Mouse (Mus musculus): Measurements from ENCODE around the gene Acot11. TPM values are rescaled to one million over a fixed set of nuclear protein-coding genes. Genes with fewer than 3 reads are reported as not detected.
"Not testable (repeated sequence)": the region's sequence is repeated elsewhere in the genome, so short reads cannot be mapped to it uniquely, and the experiment has no call there.

Acot11 gene
- polyA plus RNA-seq, 1 experiment from 2014 or later = 1.4 TPM

DNA sequence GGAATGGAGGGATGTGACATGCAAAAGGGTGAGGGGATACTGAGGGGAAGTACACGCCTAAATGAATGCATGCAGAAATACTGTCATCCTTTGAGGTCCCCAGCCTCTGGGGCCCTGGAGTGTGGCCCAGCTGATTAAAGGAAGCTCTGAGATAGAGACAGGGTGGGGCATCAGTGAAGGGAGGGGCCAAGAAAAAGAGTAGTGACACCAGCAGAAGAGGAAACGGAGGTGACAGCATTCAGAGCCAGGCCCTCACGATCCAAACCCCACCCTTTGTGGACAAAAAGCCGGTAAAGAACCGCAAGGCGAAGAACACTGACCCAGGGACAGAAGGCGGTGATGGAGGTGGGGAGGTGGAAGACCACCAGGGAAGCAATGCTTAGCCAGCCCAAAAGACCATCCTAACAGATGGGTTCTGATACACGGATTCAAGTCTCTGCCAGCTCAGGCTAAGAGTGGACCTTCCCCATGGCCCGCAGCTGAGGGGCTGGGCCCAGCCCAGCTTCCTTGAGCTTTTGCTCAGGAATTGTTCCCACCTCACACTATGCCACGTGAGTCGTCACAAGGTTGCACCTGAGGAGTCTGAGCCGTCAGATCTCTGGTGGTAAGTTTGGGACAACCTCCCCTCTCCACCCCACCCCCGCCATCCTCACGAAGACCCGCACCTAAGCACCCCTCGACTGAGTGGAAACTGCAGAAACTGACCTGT lies 443 bp downstream of the Acot11 start:
- Histone ChIP-seq H3K4me2 (peak overlapping the region; percentile 53), H3K27me3 (no peaks in the 10 kb centered on the region; the same call in 1 of the 2 replicates), H3K36me3 (no peaks in the 10 kb centered on the region), H3K4me1 (peaks cover 18% of the 10 kb centered on the region), H3K9ac (peak overlapping the region; percentile 26; the same call in 1 of the 2 replicates), H3K27ac (no peak overlapping the region), H3K4me3 (peak overlapping the region; percentile 21), H3K9me3 (no peaks in the 10 kb centered on the region)
- whole genome bisulfite sequencing = 35% methylated on average over 16 of the region's 16 CpGs
- ATAC-seq (ENCODE audit: borderline replicate concordance, extremely low read depth, low FRiP score, low TSS enrichment) = peak; percentile 12; the same call in 1 of the 2 replicates

DNA sequence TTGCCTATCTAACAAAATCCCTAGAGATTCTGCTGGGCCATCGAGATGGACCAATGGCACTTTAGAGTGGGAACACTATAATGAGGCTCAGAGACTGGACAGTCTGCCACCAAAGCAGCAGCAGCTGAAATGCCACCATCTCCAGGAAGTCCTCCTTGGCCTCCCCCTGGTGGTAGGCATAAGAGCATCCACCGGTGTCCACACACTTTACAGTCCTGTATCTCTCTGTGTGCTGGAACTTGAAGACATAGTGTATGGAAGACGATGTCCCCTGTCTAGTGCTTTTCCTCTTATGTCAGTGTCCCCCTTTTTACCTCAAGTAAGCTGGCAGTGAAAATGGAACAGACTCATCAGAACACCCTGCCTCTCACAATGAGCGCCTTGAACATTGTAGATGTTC lies 1.0 kb downstream of the Acot11 start:
- Histone ChIP-seq H3K36me3 (no peaks in the 10 kb centered on the region), H3K4me1 (peaks cover 24% of the 10 kb centered on the region), H3K27ac (no peak overlapping the region), H3K9ac (no peak overlapping the region), H3K4me3 (no peak overlapping the region), H3K27me3 (no peaks in the 10 kb centered on the region; the same call in 1 of the 2 replicates), H3K4me2 (no peak overlapping the region; the same call in 1 of the 2 replicates), H3K9me3 (no peaks in the 10 kb centered on the region)
- 82% methylated on average over 4 of the region's 4 CpGs for WGBS
- no peak for ATAC-seq (ENCODE audit: borderline replicate concordance, extremely low read depth, low FRiP score, low TSS enrichment)

DNA sequence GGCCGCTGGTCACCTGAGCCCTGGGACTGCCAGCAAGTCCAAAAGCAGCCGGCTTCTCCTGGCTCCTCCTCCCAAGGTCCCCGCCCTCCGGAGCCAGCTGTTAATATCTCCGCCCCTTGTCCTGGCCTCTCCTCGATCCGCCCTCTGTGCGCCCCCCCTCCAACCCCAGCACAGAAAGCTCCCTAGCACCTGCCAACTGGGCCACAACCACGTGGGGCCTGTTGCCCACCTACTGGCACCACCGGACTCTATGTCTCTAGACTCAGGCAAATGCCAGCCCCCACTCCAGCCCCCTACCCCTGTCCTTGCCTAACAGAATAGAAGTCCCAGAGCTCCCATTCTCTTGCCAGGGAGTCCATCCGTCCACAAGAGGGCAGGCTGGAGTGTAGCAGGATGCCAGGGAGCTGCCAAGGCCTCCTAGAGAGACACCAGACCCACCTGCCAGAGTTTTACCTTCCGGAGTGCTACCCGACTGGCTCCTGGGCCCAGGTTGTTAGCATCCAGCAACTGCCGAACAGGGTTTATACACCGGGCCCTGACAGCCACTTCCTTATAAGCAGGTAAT lies 4.9 kb downstream of the Acot11 start:
- Histone ChIP-seq H3K4me3 (peak overlapping the region; percentile 16), H3K9ac (no peak overlapping the region), H3K27me3 (no peaks in the 10 kb centered on the region; the same call in 1 of the 2 replicates), H3K27ac (no peak overlapping the region), H3K4me1 (peaks cover 24% of the 10 kb centered on the region), H3K9me3 (no peaks in the 10 kb centered on the region), H3K36me3 (no peaks in the 10 kb centered on the region), H3K4me2 (peak overlapping the region; percentile 53)
- 3% methylated on average over 15 of the region's 15 CpGs for WGBS
- peak; percentile 79; the same call in 1 of the 2 replicates for ATAC-seq (ENCODE audit: borderline replicate concordance, extremely low read depth, low FRiP score, low TSS enrichment)

DNA sequence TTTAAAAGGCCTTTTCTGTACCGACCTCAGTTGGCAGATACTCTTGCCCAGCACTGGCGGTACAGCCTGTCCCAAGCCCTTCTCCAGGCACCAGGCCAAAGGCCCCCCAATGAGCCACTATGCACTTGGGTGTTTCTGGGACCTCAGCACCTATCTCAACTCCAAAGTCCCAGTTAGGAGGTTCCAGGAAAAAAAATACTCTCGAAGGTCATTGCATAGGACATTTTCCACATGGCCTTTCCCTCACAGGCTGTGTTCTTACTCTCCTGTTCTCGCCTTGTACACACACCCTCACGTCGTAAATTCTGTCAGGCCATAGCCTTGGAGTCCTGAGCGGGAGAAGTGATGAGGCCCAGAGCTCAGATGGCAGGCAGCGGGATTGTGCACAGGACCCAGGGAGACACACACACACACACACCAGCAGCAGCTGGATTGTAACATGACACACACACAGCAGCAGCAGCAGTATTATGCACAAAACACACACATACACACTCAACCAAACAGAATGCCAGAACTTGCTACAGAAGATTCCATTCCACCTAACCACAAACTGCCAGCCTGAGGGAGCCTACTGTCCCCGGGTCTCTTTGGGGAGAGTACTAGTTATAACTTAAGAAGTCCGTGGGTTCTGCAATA lies 5.8 kb downstream of the Acot11 start:
- WGBS = 39% methylated on average over 10 of the region's 10 CpGs
- Histone ChIP-seq H3K4me3 (no peak overlapping the region), H3K9ac (no peak overlapping the region)

DNA sequence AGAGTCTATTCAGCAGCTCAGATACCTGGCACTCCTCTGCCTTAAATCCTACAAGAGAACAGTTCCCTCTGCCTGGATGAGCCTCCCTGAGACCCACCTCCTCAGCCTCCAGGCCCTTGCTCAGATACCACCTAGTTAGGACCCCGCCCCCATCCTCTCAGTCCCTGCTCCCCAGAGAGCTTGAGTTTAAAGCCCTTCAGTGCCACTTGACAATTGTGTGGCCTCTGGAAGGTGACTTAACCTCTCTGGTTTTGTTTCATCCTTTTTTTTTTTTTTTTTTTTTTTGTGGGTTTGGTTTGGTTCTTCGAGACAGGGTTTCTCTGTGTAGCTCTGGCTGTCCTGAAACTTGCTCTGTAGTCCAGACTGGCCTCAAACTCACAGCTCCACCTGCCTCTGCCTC lies 9.5 kb downstream of the Acot11 start:
- no peaks in the 10 kb centered on the region for H3K36me3 ChIP-seq
- H3K27ac ChIP-seq = no peak overlapping the region
- no peak overlapping the region for H3K4me2 ChIP-seq
- H3K9ac ChIP-seq = no peak overlapping the region
- 59% methylated on average over 2 of the region's 2 CpGs for WGBS
- H3K4me1 ChIP-seq = peaks cover 16% of the 10 kb centered on the region
- no peaks in the 10 kb centered on the region for H3K9me3 ChIP-seq
- H3K4me3 ChIP-seq = no peak overlapping the region
- H3K27me3 ChIP-seq = no peaks in the 10 kb centered on the region
- ATAC-seq (ENCODE audit: borderline replicate concordance, extremely low read depth, low FRiP score, low TSS enrichment) = no peak

More for the DNA sequence above, 5.8 kb downstream of the Acot11 start:
- ATAC-seq (ENCODE audit: borderline replicate concordance, extremely low read depth, low FRiP score, low TSS enrichment) = no peak
- Histone ChIP-seq H3K27ac (no peak overlapping the region), H3K9me3 (no peaks in the 10 kb centered on the region), H3K4me2 (peak overlapping the region; percentile 53), H3K4me1 (peaks cover 16% of the 10 kb centered on the region), H3K36me3 (no peaks in the 10 kb centered on the region), H3K27me3 (no peaks in the 10 kb centered on the region; the same call in 1 of the 2 replicates)

DNA sequence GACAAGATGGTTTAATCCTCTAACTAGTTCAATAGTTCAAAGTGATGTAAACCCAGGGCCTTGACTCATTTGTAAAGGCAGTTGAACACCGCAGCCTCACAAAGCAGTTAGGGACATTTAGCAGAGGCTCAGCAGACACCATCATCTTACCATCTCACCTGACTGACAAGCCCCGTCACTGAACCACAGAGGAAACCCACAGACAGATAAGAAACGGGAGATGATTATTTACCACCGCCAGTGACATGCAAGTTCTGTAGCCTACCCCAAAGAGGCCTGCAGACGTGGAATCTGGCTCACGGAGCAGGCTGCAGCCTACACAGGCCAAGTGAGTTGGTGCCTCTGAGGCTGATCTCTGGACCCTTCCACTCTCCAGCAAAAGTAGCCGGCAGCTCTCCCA lies 10.6 kb downstream of the Acot11 start:
- Histone ChIP-seq H3K4me2 (no peak overlapping the region), H3K9me3 (no peaks in the 10 kb centered on the region), H3K27ac (no peak overlapping the region), H3K36me3 (no peaks in the 10 kb centered on the region), H3K9ac (no peak overlapping the region), H3K27me3 (no peaks in the 10 kb centered on the region), H3K4me1 (peaks cover 9% of the 10 kb centered on the region), H3K4me3 (no peak overlapping the region)
- 77% methylated on average over 7 of the region's 7 CpGs for WGBS
- no peak for ATAC-seq (ENCODE audit: borderline replicate concordance, extremely low read depth, low FRiP score, low TSS enrichment)

DNA sequence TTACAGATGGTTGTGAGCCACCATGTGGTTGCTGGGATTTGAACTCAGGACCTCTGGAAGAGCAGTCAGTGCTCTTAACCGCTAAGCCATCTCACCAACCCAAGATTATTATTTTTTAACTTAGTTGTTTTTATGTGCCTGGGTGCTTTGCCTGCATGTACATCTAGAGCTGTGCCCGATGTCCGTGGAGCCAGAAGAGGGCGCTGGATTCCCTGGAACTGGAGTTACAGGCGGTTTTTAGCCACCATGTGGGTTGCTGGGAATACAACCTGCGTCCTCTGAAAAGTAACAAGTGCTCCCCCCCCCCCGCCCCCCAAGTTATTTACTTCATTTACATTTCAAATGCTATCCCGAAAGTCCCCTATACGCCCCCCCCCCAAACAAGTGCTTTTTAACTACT lies 11.0 kb downstream of the Acot11 start:
- 93% methylated on average over 9 of the region's 9 CpGs for WGBS
- not testable (repeated sequence) for H3K9me3 ChIP-seq, H3K36me3 ChIP-seq

DNA sequence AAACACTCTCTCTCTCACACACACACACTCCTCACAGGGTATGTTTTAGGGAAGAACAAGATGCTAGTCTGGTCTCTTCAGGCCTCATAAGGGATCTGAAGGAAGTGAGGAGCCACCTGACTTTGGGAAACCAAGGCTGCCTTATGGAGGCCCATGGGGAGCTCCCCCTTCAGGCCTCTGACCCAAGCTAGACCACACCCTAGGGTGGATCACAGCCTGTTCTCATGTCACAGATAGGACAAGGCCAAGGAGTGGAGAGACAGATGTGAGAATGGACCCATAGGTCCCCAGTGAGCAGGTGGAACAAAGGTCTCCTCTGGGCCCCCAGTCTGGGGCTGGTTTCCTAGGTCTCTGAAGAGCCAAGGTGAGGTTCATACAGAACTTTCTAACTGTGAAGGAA lies 12.5 kb downstream of the Acot11 start:
- Histone ChIP-seq H3K27ac (no peak overlapping the region), H3K36me3 (no peaks in the 10 kb centered on the region), H3K4me3 (no peak overlapping the region)

More for the DNA sequence above, 11.0 kb downstream of the Acot11 start:
- H3K27me3 ChIP-seq; H3K9ac ChIP-seq; H3K4me1 ChIP-seq; H3K4me2 ChIP-seq; H3K4me3 ChIP-seq; ATAC-seq (ENCODE audit: borderline replicate concordance, extremely low read depth, low FRiP score, low TSS enrichment); H3K27ac ChIP-seq: not testable (repeated sequence)

DNA sequence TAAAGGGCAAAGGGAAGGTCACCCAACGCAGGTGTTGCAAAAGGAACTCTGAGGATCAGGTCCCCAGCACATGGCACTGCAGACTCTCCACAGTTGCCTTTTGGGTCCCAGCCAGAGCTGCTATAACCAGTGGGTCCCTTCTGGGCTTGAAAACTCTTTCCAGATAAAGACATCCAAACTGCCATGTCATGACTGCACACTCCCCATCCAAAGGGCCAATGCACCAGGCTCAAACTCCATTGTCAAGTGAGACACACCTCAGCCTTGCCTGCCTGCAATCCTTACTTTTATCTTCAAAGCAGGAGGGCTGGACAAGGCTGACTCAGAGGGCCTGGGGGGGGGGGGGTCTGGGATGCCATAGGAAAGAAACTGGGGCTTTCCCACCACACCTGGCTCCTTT lies 13.9 kb downstream of the Acot11 start:
- no peaks in the 10 kb centered on the region for H3K36me3 ChIP-seq
- no peak overlapping the region for H3K4me3 ChIP-seq
- no peak overlapping the region for H3K27ac ChIP-seq
- H3K27me3 ChIP-seq = no peaks in the 10 kb centered on the region
- ATAC-seq (ENCODE audit: borderline replicate concordance, extremely low read depth, low FRiP score, low TSS enrichment) = no peak
- 96% methylated on average over 1 of the region's 1 CpGs for WGBS
- no peak overlapping the region for H3K4me2 ChIP-seq
- H3K9me3 ChIP-seq = no peaks in the 10 kb centered on the region
- H3K4me1 ChIP-seq = peaks cover 21% of the 10 kb centered on the region
- H3K9ac ChIP-seq = no peak overlapping the region

More for the DNA sequence above, 12.5 kb downstream of the Acot11 start:
- Histone ChIP-seq H3K4me1 (peaks cover 8% of the 10 kb centered on the region), H3K9me3 (no peaks in the 10 kb centered on the region), H3K4me2 (no peak overlapping the region), H3K9ac (no peak overlapping the region), H3K27me3 (no peaks in the 10 kb centered on the region)
- no peak for ATAC-seq (ENCODE audit: borderline replicate concordance, extremely low read depth, low FRiP score, low TSS enrichment)

DNA sequence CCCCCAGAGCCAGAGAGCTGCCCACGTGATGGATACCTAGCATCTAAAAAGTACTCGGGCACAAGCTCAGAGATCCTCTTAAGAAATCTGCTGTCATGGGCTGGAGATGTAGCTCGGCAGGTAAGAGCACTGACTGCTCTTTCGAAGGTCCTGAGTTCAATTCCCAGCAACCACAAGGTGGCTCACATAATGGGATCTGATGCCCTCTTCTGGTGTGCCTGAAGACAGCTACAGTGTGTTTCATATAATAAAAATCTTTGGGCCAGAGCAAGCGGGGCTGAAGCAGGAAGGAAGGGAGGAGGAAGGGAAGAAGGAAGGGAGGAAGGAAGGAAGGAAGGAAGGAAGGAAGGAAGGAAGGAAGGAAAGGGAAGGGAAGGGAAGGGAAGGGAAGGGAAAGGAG lies 14.6 kb downstream of the Acot11 start:
- not testable (repeated sequence) for H3K4me2 ChIP-seq; H3K9ac ChIP-seq; H3K27ac ChIP-seq; H3K27me3 ChIP-seq; ATAC-seq (ENCODE audit: borderline replicate concordance, extremely low read depth, low FRiP score, low TSS enrichment); H3K4me3 ChIP-seq; H3K36me3 ChIP-seq; H3K9me3 ChIP-seq
- WGBS = 74% methylated on average over 5 of the region's 5 CpGs
- peaks cover 29% of the 10 kb centered on the region for H3K4me1 ChIP-seq

DNA sequence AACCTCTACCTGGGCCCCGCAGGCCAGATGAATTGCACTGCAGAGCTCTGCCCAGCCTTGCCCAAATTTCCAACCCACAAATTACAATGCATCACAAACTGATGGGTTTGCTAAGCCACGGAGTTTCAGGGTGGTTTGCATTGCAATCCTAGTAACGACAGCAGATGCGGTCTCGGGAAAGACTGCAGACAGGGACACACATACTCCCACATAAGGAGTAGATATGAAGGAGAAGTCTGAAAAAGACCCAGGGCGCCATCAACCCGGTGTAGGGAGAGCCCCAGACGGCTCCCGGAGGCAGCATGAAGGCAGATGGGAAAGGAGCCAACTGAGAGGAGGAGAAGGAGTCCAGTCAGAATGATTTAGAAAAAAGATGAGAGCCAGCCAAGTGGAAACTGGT lies 15.1 kb downstream of the Acot11 start:
- Histone ChIP-seq H3K9me3 (no peaks in the 10 kb centered on the region), H3K9ac (no peak overlapping the region), H3K4me1 (peaks cover 33% of the 10 kb centered on the region), H3K27ac (no peak overlapping the region), H3K27me3 (no peaks in the 10 kb centered on the region), H3K36me3 (no peaks in the 10 kb centered on the region), H3K4me3 (no peak overlapping the region), H3K4me2 (no peak overlapping the region)
- no peak for ATAC-seq (ENCODE audit: borderline replicate concordance, extremely low read depth, low FRiP score, low TSS enrichment)
- 49% methylated on average over 9 of the region's 9 CpGs for WGBS

DNA sequence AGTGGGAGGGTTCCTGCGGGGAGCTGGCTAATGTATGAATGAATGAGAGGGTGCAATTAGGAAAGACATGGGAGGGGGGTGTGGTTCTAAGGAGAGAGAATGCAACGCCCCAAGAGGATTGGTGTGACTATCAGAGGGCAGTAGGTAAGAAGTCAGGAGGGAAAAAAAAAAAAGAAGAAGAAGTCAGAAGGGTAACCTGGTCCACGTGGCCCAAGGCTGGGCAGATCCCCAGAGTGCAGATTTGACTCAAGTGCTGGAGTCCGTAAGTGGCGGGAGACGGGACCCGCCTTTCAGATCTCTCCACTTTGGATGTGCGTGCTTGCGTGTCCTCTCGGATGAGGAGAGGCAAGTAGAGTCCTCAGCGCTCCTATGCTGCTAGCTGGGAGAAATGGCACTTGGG lies 16.2 kb downstream of the Acot11 start:
- Histone ChIP-seq H3K4me3 (no peak overlapping the region), H3K4me1 (peaks cover 33% of the 10 kb centered on the region), H3K9me3 (no peaks in the 10 kb centered on the region), H3K4me2 (no peak overlapping the region), H3K27me3 (no peaks in the 10 kb centered on the region), H3K27ac (no peak overlapping the region), H3K36me3 (no peaks in the 10 kb centered on the region), H3K9ac (no peak overlapping the region)
- 75% methylated on average over 11 of the region's 11 CpGs for WGBS
- ATAC-seq (ENCODE audit: borderline replicate concordance, extremely low read depth, low FRiP score, low TSS enrichment) = no peak

Data from lung, embryonic 15.5 days (tissue).